Mouse (Mus musculus) 3134 (cell line): ENCODE measurements around the gene Wfdc17.
A peak's percentile ranks its signal among the peaks of the same experiment; 100 is the strongest.

ENCODE experiments used
- DNase-seq: peaks from one replicate; pipeline ENCODE4 v3.0.0-alpha.2; 2011; ENCODE audit warnings: low spot score; ENCODE audit not compliant: insufficient read length; ENCODE audit errors: extremely low read depth

The Wfdc17 gene

DNA sequence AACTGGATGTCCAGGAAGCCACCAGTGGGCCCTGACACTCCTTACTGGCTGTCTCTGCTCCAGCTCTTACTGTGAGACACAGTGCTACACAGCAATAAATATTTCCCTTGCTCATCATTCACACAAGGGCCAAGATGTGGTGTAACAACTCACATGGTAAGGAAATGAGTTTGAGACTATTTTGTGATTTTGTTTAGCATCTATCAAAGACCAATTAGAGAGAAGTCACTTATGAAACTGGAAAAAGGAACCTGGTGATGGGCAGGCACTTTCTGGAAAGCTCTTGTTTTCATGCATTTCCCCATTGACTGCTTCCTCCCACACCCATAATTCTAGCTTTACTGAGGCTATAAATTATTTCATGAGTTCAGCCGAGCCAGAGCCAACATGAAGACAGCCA lies at the start of gene Wfdc17:
Gene Wfdc17, plus strand, starts transcription at position 287 of the 400 bp plus-strand sequence.
- no peak for DNase-seq

DNA sequence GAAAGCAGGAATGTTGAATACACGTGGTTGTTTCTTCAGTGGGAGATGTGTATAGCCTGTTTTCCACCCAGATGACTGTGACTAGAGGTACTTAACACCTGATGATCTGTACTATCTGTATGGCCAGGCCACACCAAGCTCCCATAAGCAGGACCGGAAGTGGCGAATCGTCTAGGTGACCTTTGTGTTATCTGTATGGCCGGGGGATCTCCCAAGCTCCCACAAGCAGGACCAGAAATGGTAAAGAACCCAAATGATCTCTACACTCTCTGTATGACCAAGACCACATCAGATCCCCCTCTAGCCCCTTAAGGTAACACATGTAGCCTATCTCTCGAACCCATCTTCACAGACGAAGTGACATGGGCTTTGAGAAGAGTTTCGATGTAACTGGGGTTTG lies 49.2 kb upstream of the Wfdc17 start:
- DNase-seq = no peak

DNA sequence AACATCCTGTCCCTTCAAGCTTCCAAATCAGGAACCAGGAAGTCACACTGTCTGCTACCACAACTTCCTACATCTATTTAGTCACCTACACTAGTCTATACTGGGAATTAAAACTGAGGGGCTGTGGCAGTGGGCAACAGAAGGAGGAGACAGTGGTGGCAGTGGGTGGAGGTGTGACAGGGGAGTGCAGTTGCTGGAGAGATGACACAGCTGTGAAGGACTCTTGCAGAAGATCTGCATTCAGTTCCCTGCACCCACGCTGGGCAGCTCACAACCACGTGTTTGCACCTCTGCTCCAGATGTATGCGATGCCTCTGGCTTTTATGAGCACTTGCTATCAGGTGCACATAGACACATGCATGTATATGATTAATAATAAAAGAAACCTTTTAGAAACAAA lies 46.3 kb upstream of the Wfdc17 start:
- no peak for DNase-seq

DNA sequence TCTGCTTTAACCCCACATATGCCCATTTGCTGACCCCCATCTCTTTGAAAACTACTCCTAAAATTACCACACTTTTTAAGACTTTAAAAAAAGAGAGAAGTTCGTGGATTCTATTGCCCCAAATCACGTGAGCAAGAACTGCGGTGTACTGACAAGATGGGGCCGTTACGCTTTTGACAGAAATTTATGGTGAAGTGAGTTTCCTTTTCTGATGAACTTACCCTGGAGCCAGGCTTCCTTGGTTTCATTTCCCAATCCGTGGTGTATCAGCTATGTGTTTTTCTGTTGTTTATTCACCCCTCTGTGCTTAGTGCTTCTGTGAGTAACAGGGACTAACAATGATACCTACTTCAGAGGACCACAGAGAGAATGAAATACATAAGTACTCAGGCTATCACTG lies 45.0 kb upstream of the Wfdc17 start:
- no peak for DNase-seq

DNA sequence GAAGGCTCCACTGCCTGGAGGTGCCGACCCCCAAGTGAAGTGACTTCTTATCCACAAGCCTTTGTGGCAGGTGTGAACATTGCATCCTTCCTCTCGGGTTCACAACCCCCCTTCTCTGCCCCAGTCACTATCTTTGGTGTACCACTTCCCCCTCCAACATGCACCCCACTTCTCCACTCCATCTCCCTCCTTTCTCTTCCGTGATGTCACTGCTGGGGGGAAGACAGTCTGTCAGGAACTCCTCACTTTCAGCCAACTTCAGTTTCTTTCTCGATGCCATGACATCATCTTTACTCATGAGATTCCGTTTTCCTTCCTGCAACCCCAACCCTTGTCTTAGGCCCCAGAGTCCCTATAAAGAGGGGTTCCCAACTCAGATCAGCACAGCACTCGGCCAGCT lies 41.6 kb upstream of the Wfdc17 start, which contains the start of gene Ccl4:
Gene Ccl4, plus strand, starts transcription at position 381 of the 400 bp plus-strand sequence.
- DNase-seq = no peak

DNA sequence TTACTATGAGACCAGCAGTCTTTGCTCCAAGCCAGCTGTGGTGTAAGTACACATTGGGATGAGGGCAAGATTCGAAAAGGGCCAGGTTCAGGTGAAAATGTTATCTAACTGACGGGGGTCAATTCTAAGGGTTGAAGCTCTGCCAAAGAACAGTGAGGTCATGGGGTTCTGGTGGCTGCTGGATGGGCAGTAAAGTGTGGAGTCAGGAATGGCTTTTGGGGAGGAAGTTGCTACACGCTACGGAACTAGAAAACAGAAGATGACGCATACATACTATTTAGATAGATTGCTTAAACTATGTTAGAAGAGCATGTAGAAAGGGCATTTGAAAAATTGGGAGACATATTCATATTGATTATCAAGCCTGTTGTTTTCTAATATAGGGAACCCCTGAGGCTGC lies 40.3 kb upstream of the Wfdc17 start:
- no peak for DNase-seq

DNA sequence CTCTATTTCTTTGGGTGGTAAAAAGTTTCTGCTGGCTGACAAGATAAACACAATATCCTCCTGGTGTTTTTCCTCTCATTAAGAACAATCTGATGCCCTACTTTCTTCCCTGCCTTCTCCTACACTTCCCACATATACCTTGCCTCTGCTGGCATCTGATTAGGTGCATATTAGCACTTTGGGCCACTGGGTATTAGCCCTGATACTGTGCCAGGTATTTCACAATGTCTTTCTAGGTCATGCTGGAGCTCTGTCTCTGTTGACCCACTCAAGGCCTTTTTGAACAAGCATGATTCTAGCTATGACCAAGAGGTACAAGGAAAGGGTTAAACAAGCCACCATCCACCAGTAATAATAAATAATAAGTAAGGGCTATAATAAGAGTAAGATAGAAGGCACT lies 32.0 kb upstream of the Wfdc17 start:
- DNase-seq = no peak

DNA sequence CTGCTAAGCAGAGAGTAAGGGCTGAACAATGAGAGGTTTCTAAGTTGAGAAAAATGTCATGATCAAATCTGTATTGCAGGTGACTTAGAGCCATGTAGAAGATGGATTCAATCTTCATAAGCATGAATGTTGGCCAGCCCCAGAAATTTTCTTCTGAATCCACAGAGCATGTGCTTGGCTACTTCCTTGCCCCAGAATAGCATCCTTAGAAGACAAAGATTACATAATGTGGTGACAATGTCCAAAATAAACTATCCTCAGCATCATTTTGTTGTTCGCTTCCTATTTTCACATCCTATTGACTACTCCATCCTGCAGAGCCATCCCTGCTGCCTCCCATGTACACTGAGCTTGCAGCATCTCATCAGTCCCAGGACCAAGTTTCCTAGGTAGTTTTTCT lies 28.1 kb upstream of the Wfdc17 start:
- DNase-seq = no peak

DNA sequence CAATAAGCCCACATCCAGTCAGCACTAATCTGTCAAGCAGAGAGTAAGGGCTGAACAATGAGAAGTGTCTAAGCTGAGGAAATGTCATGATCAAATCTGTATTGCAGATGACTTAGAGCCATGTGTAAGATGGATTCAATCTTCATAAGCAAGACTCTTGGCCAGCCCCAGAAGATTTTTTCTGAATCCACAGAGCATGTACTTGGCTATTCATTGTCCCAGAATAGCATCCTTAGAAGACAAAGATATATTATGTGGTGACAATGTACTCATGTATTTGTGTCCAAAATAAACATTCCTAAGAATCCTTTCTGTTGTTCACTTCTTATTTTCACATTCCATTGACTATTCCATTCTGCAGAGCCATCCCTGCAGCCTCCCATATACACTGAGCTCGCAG lies 13.9 kb upstream of the Wfdc17 start:
- DNase-seq = no peak

DNA sequence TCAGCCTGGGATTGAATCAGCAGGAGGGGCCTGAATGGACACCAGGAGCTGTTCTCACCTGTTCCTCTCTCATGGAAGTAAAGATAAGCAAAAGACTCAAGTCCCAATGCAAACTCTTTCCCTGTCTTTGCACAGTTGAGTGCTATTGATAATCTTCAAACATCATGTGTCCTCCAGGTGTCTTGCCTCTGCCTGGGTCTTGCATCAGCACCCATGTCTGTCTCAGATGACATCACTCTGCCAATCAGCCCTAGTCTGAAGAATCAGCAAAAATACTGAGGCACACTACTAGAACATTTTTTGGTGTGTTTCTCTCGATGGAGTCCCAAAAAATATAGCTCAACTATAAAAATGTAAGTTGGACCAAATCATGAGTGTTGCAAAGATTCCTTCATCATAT lies 11.8 kb upstream of the Wfdc17 start:
- DNase-seq = no peak

DNA sequence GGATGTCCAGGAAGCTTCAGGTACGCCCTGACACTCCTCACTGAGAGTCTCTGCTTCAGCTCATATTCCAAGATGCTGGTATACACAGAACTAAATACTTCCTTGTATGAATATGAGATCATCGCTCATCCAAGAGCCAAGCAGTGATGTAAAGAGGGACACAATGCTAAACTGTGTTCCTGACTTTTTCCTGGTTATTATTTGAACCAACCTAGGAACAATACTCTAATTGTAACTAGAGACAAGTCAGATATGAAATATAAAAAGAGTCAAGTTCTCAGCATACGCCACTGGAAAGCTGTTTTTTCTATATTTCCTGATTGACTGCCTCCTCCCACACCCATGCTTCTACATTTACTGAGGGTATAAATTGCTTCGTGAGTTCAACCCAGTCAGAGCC lies 4.9 kb downstream of the Wfdc17 start, which contains the start of gene Wfdc18:
Gene Wfdc18, plus strand, starts transcription at position 301 of the 400 bp plus-strand sequence.
- DNase-seq = no peak

DNA sequence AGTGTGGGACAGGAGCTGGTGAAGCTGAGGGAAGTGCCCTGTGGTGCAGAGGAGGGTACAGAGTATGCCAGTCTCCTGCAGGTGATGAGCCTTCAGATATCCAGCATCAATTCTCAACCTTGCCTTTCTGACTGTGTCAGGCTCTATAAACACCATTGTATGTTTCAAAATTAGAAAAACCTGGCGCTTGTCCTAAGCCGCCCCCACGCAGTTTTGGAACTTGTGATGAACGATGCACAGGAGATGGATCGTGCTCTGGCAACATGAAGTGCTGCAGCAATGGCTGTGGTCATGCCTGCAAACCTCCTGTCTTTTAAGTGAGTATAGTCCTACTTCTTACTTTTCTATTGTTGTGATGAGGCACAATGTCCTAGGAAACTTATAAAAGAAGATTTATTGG lies 5.9 kb downstream of the Wfdc17 start:
- no peak for DNase-seq

DNA sequence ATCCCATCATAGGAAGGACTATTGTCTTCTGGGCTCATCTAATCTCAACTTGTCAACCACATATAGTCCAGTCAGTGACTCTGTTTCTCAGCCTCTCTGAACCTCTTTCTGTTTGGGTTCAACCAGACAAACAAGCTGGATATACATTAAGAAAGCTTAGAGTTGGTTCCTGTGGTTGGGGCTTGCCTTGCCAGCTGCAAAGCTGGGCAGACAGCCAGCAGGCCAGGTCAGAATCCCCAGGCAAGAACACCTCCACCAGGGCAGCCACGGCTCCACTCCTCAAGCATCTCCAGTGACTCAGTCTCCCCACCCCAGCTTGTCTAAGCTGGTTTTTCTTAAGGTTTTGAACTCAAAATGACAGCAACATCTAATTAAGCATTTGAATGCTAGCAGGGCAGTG lies 8.9 kb downstream of the Wfdc17 start:
- DNase-seq = peak; percentile 14

DNA sequence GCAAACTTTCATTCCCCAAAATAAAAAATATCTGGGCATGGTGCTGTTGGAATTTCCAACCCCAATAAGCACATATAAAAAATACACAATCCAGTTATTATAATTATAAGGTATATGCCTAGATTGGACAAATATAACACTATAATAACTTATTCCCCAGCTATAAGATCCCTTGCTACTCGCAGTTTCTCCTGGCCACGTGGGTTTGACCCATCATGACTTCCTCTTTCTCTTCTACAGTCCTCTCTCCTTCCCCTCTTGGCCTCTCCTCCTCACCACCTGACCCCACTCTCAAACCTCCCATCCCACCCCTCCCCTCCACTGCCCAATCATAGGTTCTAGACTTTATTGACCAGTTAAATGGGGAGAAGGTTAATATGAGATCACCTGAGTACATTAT lies 10.1 kb downstream of the Wfdc17 start:
- DNase-seq = no peak

DNA sequence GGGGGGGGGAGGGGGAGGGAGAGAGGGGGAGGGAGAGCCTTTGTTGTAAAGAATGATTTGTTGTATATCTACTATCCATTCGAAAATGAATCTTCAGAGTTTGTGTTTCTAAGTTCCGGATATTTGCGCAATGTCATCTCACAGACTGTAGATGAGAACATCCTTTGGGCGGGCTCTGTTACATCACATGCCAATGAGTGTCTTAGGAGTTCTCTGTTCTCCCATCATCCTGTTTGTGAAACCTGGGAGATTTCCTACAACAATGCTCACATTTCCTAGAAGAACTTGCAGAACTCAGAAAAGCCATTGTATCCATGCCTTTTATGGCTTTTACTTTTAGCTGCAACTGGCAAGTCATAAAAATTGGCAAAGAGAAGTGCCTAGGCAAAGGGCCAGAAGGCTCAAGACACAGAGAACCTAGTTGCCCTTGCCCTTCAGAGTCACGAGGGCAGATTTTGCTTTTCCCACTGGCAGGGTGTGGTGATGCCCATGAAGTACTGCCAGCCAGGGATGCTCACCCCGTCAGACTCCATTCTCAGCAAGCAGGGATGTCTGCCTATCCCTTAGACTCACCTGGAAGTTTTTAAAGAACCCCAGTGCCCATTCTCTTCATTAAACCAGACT lies 13.4 kb downstream of the Wfdc17 start:
- peak; percentile 21 for DNase-seq

DNA sequence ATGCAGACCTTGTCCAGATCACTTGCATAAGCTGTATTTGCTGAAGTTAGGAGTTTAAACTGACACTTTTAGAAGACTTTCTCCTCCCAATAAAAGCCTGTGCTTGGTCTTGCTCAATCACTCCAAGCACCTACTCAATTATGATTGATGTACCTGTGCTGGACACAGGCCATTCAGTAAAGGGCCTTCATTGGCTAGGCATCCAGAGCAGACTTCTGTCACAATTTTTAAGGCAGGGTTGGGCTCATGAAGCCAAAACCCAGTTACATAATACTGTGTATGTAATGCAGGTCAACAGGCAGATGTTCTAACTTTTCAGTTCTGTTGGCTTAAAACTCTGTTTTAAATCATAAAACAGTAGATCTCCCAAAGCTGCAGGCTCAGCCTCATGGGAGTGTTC lies 17.0 kb downstream of the Wfdc17 start:
- no peak for DNase-seq

DNA sequence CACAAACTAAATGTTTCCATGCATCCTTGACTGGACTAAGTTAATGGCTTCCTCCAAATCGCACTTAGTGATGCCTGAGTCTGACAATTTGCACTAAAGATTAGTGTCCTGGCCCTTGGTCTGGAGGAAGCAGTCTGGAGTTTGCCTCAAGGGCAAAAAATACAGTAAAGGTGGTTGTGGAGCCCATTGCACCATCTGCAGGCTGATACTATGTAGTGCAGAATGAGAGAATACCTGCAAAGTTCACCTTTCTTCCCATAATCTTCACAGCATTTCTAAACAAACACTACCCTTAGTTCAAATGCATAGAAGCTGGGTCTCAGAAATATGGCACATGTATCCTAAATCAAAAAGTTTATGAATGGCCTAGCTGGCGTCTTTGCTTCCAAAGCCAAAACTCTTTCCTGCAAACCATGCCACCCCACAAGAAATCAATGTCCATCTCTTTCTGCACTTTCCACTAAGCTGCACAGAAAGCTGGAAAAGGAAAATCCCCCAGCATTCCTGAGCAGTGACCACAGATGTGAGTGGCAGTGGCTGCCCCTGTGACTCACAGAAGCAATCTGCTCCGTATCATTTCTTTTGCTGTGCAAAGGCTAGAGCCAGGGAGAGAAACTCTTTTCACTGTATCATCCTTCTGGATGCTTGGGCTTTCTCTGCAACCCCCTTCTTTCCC lies 25.1 kb downstream of the Wfdc17 start:
- DNase-seq = peak; percentile 61

DNA sequence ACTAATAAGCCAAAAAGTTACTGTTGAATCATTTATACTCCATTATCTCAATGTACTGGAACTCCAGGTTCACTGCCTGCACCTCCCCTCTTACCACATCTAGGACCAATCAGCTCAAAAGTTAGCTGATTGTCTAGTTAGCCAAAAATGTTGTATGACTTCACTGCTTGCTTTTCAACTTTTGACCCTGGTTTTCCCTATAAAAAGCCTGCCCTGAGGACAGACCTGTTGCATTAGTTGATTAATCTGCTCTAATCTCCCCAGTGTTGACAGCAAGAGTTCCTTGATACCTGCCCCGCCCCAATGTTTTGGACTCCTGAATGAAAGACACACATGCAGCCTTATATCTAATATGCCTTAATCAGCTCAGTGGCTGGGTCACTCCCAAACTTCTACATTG lies 27.3 kb downstream of the Wfdc17 start:
- no peak for DNase-seq

DNA sequence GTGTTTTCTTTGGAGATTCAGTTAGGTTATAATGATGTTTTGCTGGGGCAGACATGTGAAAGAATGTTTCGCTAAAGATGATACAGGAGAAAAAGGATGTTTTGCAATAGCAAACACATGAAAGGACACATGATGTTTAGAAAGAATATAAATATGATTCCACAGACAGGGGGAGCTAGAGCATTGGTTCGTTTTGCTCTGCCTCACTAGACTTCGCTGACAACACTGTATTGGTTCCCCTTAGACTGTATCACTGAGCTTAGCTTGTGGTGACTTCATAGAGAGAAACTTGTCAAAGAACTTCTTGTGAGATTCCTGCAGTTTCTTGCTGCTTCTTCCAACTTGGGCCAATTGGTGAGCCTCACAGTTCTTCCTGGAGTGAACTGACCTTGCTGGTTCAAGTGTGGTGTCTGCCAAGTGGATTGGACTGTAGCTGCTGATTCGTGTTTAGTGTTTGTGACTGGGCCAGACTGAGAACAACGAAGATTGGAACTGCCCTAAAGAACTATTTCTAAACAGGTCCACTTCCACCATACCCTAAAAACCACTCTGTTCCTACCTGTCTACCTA lies 29.4 kb downstream of the Wfdc17 start:
- DNase-seq = no peak

DNA sequence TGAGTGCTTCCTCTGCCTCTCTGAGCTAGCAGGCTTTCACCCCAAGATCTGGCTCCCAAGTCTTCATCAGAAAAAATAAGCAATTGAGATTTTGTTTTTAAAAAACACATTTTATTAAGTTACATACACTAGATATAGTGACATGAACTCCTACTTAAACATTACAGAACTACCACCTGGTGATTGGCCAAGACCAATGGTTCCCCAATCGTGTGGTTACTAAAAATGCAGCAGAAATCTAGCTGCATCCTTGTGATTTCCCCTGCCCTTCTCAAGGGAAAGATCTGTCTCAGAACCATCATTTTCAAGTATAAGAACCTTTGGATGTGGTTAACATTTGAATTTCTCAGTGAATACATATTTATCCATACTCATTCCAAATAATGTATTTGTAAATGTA lies 30.4 kb downstream of the Wfdc17 start:
- DNase-seq = no peak

DNA sequence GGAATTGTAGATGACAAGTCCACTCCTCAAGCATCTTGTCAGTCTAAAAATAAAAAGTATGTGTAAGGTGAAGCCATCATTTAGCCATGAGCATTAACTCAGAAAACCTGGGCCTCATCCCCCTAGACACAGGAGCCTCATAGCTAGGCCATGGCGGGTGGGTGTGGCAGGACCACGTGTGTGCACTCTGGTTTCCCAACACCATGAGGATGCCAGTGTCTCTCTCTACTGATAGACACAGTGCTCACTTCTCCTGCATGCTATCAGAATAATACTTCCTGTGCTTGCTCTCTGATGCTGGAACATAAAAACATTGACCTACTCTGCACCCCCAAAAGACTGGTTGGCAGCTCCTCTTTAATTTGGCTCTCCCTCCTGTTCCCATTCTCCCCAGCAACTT lies 32.1 kb downstream of the Wfdc17 start:
- DNase-seq = no peak

DNA sequence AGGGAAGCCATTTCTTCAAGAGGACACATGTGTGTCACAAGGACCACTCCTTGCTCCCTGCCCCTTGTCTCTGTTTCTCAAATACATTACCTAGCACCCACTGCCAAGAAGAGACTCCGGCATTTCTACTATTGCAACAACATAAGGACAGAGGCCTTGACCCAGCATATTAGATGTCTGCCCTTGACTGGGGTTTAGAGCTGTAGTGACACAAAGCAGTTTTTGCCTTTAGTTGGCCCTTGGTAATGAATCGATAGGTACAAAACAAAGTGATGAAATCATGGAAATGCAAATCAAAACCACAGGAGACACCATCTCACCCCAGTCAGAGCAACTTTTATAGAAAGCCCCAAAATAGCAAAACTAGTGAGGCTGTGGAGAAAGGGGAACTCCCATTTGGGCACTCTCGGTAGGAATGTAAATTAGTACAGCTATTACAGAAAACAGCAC lies 33.3 kb downstream of the Wfdc17 start:
- no peak for DNase-seq
